Mouse (Mus musculus) urinary bladder, postnatal 0 days (tissue): Measurements from ENCODE around the gene Dbnl. TPM values are rescaled to one million over a fixed set of nuclear protein-coding genes. Genes with fewer than 3 reads are reported as not detected.

Experiments
- polyA plus RNA-seq: library from polyadenylated mRNA; unstranded; fragments of >200 nt; fragmentation: Nextera tagmentation; extraction: Ambion mirVana; gene quantifications from 2 replicates; pipeline ENCODE4 v1.2.1, GENCODE M21; 2015

The Dbnl gene
- 96.8 and 101 TPM in 2 replicates for polyA plus RNA-seq

GRCm38 (mm10) chr11:5788056-5789014 lies at the start of gene Dbnl:
Gene Dbnl (plus strand): TSS chr11:5788488.

GRCm38 (mm10) chr11:5761820-5762632 lies 26.3 kb upstream of the Dbnl start, which contains the start of gene Urgcp:
Gene Urgcp (minus strand): TSS chr11:5762376.

GRCm38 (mm10) chr11:5803551-5803981 lies 15.3 kb downstream of the Dbnl start, which contains the start of gene Pgam2:
Gene Pgam2 (minus strand): TSS chr11:5803733.

GRCm38 (mm10) chr11:5837251-5838246 lies 49.3 kb downstream of the Dbnl start, which contains the start of gene Polm:
Gene Polm (minus strand): TSS chr11:5838016.

Other genes starting within 250 kb of the Dbnl start
- 6.8 and 7.4 TPM in 2 replicates for gene Ccdc117, start 246.3 kb upstream of the Dbnl start, polyA plus RNA-seq
- not detected in 2 replicates for gene Ankrd36, start 218.8 kb upstream of the Dbnl start, polyA plus RNA-seq
- gene Mrps24, start 72.8 kb upstream of the Dbnl start, polyA plus RNA-seq, result 170 and 171 TPM in 2 replicates
- 16.9 TPM in 2 replicates for gene Urgcp, start 26.1 kb upstream of the Dbnl start, polyA plus RNA-seq
- 0.52 and 1.4 TPM in 2 replicates for gene Pgam2, start 15.2 kb downstream of the Dbnl start, polyA plus RNA-seq
- 4.7 and 5.7 TPM in 2 replicates for gene Polm, start 49.5 kb downstream of the Dbnl start, polyA plus RNA-seq
- 64.1 and 66.9 TPM in 2 replicates for gene Aebp1, start 73.5 kb downstream of the Dbnl start, polyA plus RNA-seq
- gene Pold2, start 89.8 kb downstream of the Dbnl start, polyA plus RNA-seq, result 44.3 and 51.8 TPM in 2 replicates
- gene Myl7, start 110.3 kb downstream of the Dbnl start, polyA plus RNA-seq, result 27.9 and 36.0 TPM in 2 replicates
- gene Gck, start 161.6 kb downstream of the Dbnl start, polyA plus RNA-seq, result 0.23 and 0.87 TPM in 2 replicates
- 34.7 and 35.9 TPM in 2 replicates for gene Ykt6, start 167.2 kb downstream of the Dbnl start, polyA plus RNA-seq